Mouse (Mus musculus) erythroblast, embryonic 14.5 days (primary cell): ENCODE results near the gene Ssr4.

Source experiments
- GATA1 ChIP-seq: IDR thresholded peaks from 2 replicates; pipeline ENCODE4 v1.6.1; 2012; ENCODE audit warnings: low read length, inconsistent platforms, mixed read lengths
- TAL1 ChIP-seq: IDR thresholded peaks from 3 replicates; pipeline ENCODE4 v1.6.1; 2012; ENCODE audit warnings: low read length, inconsistent platforms, mixed read lengths

- no peak for TF ChIP-seq GATA1
- no peak for TF ChIP-seq TAL1
Measured at GRCm38 (mm10) chrX:73758611-73759290, 28.1 kb upstream of the Ssr4 start.
